Mouse (Mus musculus): ENCODE measurements around the gene Impg1.
"Not testable (repeated sequence)": the region's sequence is repeated elsewhere in the genome, so short reads cannot be mapped to it uniquely, and the experiment has no call there.

Gene Impg1

GRCm38 (mm10) chr9:80342520-80342919 lies 122.8 kb downstream of the Impg1 start:
- DNase-seq: no peak

DNA sequence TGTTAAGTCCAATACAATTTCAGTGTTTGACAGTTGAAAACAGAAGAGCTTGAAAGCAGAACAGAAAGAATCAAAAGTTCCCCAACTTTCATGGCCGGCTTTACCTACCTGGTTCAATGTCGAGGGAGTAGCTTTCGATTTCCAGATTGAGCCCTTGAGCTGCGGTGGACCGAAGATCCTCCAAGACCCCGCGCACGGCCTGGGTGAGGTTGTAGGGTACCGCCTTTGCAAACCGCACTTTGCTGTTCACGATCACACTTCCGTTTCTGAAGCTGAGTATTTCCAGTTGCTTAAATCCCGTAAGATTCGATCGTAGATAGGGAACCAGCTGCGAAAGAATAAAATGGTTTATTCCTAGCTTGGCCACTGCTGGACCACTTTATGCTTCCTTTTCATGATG lies 123.5 kb downstream of the Impg1 start:
- DNase-seq: no peak

- DNase-seq: no peak
Observed at GRCm38 (mm10) chr9:80340927-80341326, 124.4 kb downstream of the Impg1 start.

DNA sequence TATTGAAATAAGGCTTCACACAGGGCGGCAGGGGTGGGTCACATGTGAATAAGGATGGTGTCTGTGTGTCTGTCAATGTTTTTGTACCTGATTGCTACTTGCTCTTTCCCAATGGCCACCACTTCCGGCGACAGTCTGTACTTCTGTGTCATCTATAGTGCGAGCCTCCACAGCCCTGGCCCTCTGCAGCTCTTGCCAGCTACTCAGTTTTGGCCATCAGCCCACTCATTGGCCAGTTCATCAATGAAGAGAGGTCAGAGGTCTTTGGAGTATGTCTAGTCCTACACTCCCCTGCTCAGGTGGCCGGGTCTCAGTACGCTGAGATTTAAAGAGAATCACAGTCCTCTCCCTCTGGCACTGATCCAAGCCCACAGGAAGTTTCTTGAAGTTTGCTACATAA lies 127.3 kb downstream of the Impg1 start:
- DNase-seq: no peak

DNA sequence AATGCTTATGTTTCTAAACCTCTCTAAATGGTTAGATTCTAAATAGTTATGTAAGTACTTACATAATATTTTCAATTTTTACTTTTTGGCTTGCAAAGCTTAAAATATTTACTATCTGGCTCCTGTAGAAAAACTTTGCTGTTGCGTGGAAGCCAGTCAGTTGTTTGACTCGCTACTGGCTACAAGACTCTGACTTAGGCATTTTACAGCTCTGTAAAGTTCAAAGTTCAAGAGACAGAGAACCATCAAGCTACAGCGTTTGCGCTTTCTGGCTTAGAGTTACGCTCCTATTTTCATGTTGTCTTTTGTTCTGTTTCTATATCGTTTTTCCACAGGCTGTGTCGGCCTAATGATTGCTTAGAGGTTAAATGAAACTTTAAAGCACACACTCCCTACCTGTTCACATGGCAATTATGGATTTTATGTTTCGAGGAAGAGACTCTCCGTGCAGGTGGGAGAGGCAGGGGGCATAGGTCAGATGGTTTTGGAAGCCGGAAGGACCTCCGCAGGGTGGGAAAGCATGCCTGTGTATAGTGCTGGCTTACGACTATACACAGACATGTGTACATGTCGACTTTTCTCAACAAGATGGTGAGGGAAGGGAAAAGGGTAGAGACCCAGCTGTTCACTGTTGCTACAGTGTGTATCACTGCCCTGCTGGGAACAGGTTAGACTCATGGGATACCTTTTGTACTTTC lies 129.5 kb downstream of the Impg1 start:
- DNase-seq: no peak

- DNase-seq: peak; percentile 13
Observed at GRCm38 (mm10) chr9:80333998-80334605, 131.2 kb downstream of the Impg1 start.

- DNase-seq: no peak
Observed at GRCm38 (mm10) chr9:80333466-80333865, 131.8 kb downstream of the Impg1 start.

- DNase-seq: peak; percentile 33
Observed at GRCm38 (mm10) chr9:80332153-80332552, 133.1 kb downstream of the Impg1 start.

GRCm38 (mm10) chr9:80321051-80321887 lies 144.0 kb downstream of the Impg1 start:
- not testable (repeated sequence) for DNase-seq

- no peak for DNase-seq
Observed at GRCm38 (mm10) chr9:80318027-80318426, 147.3 kb downstream of the Impg1 start.

DNA sequence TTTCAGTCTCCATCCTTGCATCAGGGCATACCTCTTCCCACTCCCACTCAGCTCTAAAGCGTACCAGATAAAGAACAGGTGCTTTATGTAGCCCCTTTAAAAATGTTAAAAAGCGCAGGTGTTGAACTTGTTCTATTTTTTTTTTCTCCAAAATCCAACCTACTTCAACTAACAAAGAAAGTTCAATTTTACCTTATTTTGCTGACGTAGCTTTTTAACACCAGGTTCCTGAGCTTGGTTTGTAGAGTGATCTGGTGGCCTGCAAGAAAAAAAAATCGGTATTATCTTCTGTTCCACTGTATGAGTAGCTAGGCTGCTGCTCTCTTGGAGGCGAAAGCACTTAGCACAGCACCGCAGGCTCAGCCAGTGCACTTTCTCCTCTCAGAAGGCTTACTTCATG lies 149.4 kb downstream of the Impg1 start:
- DNase-seq: no peak

- no peak for DNase-seq
Observed at GRCm38 (mm10) chr9:80313610-80314009, 151.7 kb downstream of the Impg1 start.

DNA sequence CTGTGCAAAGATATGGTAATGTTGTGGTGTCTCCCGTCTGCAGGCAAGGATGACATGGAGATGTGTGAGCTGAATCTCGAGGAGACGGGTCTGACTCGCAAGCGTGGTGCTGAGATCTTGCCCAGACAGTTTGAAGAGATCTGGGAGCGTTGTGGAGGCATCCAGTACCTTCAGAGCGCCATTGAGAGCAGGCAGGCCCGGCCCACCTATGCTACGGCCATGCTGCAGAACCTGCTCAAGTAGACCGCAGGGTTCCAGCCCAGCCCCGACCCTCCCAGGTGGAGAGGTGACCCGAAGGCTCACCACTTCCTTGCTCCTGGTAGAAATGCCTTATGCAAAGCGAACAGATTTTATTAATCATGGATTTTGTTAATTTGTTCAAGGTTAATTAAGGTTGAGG lies 157.7 kb downstream of the Impg1 start:
- no peak for DNase-seq

DNA sequence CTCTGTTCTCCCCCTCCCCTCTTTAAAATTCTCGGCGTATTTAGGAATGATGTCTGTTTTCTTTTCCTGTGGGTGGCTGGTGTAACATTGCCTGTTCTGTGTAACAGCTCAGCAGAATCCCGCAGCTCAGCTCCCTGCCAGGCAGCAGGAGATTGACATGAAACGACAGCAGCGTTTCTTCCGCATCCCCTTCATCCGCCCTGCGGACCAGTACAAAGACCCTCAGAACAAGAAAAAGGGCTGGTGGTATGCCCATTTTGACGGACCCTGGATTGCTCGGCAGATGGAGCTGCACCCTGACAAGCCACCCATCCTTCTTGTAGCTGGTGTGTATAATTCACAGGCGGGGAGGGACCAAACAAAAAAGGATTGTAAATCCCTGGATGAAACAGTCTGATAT lies 158.4 kb downstream of the Impg1 start:
- no peak for DNase-seq

GRCm38 (mm10) chr9:80306390-80306789 lies 158.9 kb downstream of the Impg1 start:
- no peak for DNase-seq

GRCm38 (mm10) chr9:80303518-80303917 lies 161.8 kb downstream of the Impg1 start:
- peak; percentile 56 for DNase-seq

DNA sequence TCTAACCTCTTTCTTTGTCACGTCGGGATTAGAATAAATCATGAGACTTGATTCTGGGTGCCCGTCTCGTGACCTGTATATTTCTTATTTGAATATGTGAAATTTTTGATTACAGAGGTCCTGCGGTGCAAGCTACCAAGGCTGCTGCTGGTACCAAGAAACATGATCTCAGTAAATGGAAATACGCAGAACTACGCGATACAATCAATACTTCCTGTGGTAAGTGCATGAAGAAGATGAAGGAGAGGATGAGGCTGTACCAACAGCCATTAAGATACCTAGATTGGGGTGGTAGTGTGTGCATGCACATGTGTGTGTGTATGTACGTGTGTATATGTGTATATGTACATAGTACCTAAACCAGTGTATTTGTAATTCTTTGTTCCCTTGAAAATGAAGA lies 166.2 kb downstream of the Impg1 start:
- DNase-seq: no peak

DNA sequence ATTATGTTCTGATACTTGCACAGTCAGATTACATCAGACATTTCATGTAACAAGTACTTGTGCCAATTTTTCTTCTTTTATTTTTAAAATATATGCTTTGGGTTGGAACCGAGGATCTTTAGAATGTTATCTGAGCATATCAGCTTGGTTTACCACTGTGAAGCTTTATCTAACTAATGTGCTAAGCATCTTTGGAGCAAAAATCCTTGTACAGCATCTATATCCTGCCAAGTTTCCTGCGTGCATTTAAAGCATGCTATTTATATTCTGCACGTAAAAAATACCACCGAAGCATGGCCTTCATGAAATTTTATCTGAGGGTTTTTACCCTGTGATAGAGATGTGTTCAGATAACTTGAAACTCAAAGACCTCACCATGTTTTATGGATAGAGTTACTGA lies 169.2 kb downstream of the Impg1 start:
- no peak for DNase-seq

DNA sequence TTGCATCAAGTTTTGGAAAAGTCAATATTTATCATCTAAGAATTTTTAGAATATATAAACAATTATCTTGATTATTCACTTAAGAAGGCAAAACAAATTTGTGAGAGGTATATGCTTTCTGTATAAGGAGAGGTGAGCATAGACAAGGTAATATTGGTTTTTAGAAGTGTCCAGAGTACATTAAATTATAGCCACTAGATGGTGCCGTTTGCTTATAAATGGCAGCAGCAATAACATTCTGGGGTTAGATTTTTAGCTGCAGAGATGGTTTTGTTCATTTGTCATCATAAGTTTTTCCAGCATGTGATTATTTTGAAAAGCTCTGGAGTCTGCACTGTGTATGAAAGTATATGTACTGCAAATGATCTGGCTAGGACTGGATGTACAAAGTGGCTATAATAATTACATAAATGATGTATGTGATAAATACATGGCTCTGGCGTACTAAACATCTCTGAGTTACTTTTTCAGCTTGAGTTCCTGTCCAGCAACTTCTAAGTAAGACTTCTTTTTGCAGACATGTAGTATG lies 172.2 kb downstream of the Impg1 start:
- DNase-seq: no peak

- no peak for DNase-seq
Observed at GRCm38 (mm10) chr9:80286845-80287244, 178.4 kb downstream of the Impg1 start.

DNA sequence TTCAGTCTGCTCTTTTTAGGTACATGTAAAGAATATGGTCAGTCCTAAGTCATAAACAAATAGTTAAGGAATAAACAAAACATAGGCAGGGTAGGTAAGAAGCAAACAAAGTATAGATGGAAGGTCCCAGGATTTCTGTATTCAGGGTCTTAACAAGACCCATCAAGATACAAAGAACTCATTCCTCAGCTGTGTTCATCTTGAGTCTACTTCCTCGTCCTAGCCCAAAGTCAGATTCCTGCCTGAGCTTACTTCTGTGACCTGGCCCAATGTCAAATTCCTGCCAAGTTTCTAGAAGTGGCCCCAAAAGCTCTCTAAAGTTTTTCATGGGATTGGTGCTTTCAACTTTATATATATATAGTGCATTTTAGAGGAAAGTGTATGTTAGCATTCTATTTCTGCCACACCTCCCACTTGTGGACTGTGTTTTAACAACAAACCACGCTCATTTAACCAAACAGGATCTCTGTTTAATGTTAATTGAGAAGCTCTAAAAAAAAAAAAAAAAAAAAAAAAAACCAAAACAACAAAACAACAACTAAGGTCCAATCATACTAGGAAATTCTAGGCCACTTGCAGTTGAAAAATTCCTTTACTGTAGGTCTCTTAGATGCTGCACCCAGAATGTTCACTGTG lies 180.6 kb downstream of the Impg1 start:
- DNase-seq: no peak

DNA sequence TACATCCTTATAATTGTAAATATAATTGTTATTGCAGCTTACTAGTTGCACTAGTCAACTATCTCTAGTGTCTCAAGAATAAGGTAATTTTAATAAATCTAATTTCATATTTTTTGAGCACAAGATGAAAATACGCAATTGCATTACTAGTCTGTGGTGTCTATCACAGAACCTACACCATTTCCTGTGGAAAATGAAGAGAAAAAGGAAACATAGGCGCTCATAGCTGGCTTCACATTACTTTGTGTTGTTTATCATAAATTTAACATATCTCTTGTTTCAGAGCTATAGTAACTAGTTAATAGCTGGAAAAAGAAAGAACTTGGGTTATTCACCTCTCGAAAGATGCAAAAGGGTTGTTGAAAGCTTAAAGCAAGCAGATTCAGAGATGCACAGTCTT lies 182.9 kb downstream of the Impg1 start:
- DNase-seq: no peak

GRCm38 (mm10) chr9:80280724-80281123 lies 184.6 kb downstream of the Impg1 start:
- DNase-seq: no peak

Measured in kidney, postnatal 10 days (tissue).